Mouse (Mus musculus): ENCODE measurements at regions not wholly inside any gene's neighbourhood (a gene's known extent, or its start where the extent isn't known, plus 50 kb on each side); places are given as distances from the start of the nearest gene placed in this dataset.

DNA sequence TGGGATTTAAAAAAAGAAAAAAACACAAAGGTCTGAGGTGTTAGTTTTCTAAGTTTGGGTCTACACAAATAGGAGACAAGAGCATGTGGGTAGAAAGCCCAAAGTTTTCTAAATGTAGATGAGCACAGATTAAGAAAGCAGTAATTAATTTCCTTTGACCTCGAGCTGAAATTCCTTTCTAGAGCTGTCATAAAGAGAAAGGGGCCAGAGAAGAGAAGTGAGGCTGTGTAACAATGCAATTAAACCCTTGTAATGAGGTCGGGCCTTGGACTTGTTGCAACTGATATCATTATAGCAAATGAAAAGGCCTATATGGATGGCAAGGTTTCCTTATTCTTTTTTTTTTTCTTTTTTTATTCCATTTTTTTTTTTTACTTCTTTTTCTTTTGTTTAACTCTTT lies 337.2 kb downstream of the Nr2f2 start:
- TF ChIP-seq CTCF (IDR thresholded peaks at IDR 0.05; ENCODE audit: insufficient read depth, low read length) = no peak
- no peak for TF ChIP-seq POLR2A (IDR thresholded peaks at IDR 0.05; ENCODE audit: borderline replicate concordance, extremely low read depth, low read depth, low read length)

All from lung, adult 2 months (tissue).